Mouse (Mus musculus) common myeloid progenitor, adult 5-6 weeks (primary cell): ENCODE data around the gene Stk11. TPM values are rescaled to one million over a fixed set of nuclear protein-coding genes. Genes with fewer than 3 reads are reported as not detected.
"Not testable (repeated sequence)": the region's sequence is repeated elsewhere in the genome, so short reads cannot be mapped to it uniquely, and the experiment has no call there.

Experiments
- ATAC-seq: replicated peaks from 2 replicates; pipeline ENCODE4 v1.8.0; 2016; ENCODE audit warnings: low read depth, mild to moderate bottlenecking, moderate TSS enrichment, inconsistent platforms; ENCODE audit not compliant: poor library complexity, severe bottlenecking
- total RNA-seq: library from RNA; stranded (forward); fragments of 200-1000, 187-1606 nt; gene quantifications from 2 replicates; pipeline ENCODE4 v1.2.3, GENCODE M21; 2017

Stk11 gene
- total RNA-seq, 1 experiment from 2014 or later = 139 TPM

DNA sequence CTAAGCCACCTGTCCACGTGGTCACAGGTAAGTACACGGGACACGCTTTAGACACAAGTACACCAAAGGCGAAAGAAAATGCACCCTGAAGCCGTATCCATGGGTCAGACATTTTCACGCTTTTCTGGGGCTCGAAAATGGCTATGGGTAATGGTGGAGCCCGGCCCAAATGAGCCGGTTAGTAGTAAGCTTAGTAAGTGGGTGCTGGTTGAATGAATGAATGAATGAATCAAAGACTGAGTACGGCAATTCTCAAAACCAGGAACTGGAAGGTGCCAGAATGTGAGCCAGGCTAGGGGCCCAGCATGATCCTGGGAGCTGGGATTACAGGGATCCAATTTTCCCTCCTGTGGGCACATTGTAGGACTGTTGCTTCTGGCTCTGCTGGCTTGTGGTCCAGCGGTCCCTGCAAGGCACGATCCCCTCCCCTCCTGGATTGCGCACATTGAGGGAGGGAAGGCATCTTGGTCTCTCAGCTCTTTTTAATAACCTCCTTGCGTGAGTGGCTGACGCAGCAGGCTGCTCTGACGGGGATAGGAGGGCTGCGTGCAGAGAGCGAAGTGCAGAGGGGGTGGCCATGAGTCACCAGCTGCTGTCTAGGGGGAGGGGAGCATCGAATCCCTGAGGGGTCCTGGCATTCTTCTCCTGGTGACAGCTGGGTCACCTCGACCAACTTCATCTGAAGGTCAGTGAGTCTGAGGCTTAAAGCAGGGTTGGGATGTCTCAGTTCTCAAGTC lies 50.0 kb downstream of the Stk11 start, which contains the start of gene Cirbp:
Gene Cirbp, plus strand, starts transcription at position 594 of the 737 bp plus-strand sequence.
- ATAC-seq = no peak

DNA sequence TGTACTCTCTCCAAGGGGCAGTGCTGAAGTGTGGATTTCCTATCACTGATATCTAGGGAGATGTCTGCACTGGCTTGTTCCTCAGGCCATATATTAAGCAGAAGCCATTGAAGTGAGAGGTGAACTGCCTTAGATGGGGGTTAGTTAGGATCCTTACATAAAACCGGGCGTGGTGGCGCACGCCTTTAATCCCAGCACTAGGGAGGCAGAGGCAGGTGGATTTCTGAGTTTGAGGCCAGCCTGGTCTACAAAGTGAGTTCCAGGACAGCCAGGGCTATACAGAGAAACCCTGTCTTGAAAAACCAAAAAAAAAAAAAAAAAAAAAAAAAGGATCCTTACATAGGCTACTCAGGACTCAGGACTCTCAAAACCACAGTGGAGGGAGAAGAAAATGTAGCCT lies 50.5 kb downstream of the Stk11 start:
- not testable (repeated sequence) for ATAC-seq

DNA sequence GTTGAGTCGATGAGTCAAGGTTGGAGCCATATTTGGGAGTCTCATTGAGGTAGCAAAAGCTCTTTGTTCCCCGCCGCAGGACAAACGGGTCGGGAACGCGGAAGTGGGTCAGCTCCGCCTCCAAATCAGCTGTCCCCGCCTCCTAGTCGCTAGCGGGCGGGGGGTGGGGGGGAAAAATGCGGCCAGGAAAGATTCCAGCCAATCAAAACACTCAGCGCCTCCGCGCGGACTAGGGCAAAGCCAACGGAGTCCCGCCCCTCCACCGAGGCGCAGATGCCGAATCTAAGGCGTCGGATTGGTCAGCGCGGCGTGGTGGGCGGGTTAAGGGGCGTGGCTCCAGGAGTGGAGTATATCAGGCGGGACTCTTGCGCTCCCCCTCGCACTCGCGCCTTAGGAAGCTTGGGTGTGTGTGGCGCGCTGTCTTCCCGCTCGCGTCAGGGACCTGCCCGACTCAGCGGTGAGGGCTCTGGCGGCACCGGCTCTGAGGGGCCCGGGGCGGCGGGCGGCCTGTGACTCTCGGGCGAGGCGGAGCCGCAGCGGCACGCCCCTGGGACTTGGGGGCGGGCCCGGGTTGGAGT lies 51.9 kb downstream of the Stk11 start:
- peak; percentile 70 for ATAC-seq

DNA sequence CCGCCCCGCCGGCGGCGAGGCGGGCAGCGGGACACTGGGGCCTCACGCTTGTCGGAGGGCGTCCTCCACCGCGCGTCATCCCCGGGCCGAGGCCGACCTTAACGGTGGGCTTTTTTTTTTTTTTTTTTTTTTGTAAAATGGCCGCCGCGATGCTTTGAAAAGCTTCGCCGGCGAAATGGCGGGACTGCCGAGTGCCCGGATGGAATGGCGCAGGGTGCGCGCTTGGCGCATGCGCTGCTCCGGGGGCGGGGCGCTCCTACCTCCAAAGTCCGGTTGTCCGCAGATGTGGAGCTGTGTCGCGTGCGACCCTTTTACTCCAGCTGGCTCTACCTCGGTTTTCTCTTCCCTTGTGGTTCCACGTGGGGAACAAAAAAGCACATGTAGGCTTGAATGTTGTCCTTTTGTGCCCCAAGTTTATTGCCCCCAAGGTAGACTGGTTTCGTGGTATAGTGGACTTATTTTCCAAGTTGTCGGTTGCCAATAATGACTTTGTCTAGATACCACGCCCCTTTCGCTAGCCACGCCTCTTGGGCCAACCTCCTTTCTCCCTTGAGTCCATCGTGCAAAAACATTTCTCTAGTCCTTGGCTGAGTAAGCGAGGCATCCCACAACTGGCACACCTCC lies 52.5 kb downstream of the Stk11 start:
- ATAC-seq = peak; percentile 27

DNA sequence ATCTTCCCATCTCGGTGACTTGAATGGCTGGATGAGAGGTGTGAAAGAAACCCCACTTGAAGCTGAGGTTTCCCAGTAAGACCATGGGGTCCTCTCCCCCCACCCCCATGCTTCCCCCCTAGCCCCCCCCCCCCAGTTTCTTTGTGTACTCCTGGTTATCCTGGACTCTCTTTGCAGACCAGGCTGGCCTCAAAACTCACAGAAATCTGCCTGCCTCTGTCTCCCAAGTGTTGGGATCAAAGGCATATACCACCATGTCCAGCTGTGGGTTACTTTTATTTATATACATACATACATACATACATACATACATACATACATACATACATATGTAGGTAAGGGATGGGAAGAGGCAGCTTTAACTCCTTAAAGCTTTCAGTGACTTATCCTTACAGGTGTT lies 53.5 kb downstream of the Stk11 start:
- ATAC-seq = no peak

DNA sequence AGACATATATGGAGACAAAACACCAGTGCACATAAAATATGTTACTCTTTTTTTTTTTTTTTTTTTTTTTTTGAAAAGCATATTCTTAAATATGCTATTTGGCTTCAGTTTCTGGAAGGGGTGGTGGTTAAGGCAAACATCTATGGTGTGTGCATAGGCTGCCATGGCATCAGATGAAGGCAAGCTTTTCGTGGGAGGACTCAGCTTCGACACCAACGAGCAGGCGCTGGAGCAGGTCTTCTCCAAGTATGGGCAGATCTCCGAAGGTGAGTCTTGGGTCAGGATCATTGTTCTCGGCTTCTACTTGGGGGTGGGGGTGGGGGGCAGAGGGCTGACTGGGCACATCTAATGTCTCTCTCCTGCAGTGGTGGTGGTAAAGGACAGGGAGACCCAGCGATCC lies 54.0 kb downstream of the Stk11 start:
- no peak for ATAC-seq

DNA sequence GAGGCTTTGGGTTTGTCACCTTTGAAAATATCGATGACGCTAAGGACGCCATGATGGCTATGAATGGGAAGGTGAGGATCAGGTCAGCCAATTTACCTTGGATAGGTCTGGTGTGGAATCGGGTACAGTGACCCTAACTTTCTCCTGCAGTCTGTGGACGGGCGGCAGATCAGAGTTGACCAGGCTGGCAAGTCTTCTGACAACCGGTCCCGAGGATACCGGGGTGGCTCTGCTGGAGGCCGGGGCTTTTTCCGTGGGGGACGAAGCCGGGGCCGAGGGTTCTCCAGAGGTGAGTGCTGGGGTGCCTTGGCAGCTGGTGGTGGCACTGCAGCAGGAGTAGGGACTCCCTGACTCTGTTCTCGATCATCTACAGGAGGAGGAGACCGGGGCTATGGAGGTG lies 54.4 kb downstream of the Stk11 start:
- no peak for ATAC-seq

DNA sequence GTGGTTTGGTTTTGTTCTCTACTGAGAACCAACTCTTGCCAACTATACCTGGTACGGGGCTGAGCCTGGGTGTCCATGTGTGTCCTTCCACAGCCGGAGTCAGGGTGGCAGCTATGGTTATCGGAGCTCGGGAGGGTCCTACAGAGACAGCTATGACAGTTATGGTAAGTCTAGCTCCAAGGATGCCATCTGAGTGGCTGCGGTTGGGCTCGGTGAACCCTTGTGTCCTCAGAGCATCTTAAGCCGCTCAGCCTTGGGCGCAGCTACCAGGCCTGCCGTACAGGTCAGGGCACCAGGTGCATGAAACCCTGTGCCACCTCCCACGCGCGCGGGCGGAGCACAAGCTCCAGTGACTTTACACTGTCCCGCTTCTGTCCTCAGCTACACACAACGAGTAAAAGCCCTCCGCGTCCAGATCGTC lies 55.0 kb downstream of the Stk11 start:
- ATAC-seq = no peak

DNA sequence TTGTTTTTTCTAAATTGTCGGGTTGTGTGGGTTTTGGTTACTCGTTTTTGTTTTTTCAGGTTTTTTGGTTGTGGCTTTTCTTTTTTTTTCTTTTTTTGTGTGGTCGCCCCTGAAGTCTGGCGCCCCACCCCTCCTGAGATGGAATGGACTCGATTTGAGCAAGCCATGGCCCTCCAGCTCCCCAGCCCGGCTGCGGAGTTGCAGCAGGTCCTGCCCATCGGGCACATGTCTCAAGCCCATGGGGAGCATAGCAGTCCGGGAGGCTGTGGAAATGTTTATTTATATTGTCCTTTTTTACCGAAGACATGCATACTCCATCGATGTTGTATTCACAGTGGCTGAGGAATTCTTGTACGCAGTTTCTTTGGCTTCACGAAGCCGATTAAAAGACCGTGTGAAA lies 55.6 kb downstream of the Stk11 start:
- no peak for ATAC-seq

DNA sequence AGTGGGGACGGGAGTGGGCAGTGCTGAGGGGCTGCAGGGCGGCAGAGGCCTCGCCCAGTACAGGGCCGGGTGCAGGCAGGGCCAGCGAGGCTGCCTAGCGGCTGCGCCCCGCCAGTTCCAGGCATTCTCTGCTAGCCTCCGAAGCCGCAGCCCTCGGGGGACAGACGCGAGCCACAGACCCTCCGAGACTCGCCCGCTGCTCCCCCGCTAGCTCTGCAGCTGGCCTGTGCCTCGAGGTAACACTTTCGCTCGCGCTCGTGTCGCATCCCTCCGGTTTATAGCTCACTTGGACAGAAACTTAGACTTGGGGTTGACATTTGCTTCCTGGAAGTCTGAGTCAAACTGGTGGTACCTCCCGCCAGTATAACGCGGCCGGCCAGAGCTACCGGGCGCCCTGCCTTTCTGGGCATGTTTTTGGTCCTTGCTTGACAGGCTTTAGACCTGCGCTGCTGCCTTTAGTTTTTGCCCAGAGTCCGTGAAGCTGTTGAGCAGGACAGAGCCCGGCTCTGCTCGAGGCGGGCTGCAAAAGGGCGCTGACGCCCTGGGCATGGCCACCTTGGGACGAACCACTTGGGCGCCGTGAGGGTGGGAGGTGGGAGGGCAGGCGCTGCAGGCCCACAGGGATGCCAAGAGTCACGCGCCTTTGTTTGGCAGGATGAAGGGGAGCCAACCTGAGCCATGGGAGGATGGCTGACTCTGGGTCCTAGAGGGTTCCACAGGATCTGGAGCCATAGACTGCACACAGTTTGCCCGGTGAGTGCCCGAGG lies 56.3 kb downstream of the Stk11 start:
- ATAC-seq = no peak

DNA sequence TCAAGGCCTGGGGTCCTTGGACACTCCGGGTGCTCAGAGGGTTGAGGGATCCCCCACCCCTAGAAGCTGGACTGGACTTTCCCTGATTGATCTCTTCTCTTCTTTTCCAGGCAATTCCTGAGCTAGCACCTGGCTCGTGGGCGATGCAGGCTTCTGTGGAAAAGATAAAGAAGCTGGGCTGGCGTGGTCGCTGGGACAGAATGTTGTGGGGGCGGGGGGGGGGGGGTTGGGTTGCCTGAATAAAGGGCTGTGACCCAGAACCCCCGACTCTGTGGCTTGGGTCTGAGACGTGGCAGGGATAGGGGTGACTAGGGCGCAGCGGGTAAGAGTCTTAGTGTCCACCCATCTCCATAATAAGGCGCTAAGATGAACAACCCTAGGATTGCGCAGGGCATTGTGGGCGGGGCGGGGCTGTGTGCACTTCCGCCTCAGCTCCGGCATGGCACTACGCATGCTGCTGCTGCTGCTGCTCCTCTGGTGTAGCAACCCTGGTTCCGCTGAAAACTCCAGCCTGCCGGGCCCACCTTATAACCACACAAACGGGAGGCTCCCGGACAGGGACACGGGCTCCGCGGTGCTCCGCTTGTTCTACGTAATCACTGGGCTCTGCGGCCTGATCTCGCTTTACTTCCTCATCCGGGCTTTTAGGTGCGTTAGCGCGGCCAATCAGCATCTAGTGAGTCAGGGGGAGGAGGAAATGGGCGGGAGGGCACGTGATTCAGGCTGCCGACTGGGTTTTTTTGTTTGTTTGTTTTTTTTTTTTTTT lies 57.1 kb downstream of the Stk11 start, which contains the start of gene 1600002K03Rik:
Gene 1600002K03Rik, plus strand, starts transcription at position 418 of the 766 bp plus-strand sequence.
- ATAC-seq = peak; percentile 74

DNA sequence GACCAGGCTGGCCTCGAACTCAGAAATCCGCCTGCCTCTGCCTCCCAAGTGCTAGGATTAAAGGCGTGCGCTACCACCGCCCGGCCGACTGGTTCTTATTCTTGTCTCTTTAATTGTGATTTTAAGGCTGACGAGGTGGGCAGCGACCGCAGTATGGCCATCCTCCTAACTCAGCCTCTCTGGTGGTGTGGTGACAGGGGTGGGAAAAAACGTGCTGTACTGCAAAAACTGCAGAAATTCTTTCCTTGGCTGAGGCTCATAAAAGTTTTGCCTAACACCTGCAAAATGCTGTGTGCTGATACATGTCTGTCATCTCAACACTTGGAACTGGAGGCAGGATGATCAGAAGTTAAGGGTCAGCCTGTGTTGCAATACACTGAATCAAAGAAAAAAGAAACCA lies 57.8 kb downstream of the Stk11 start:
- ATAC-seq = no peak

DNA sequence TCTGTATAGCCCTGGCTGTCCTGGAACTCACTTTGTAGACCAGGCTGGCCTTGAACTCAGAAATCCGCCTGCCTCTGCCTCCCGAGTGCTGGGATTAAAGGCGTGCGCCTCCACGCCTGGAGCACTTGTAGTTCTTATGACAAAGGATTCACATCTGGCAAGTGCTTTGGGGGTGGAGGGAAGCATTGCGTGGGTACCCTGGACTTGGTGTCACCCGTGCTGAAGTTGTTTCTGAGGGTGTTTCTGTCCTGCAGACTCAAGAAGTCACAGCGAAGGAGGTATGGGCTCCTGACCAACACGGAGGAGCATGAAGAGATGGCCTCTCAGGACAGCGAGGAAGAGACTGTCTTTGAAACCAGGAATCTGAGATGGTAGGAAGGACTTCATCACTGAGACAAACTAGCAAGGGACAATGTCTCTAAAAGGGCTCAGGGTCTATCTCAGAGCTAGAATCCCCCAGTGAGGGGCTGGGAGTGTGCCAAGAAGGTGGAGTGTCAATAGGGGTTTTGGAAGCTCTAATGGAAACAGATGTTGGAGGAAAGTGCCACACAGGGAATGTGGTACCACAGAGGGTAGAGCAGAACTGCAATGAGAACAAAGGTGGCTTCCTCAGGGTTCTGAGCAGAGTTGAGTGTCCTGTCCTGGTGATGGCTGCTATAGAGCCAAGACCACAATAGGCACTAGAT lies 58.5 kb downstream of the Stk11 start:
- no peak for ATAC-seq

DNA sequence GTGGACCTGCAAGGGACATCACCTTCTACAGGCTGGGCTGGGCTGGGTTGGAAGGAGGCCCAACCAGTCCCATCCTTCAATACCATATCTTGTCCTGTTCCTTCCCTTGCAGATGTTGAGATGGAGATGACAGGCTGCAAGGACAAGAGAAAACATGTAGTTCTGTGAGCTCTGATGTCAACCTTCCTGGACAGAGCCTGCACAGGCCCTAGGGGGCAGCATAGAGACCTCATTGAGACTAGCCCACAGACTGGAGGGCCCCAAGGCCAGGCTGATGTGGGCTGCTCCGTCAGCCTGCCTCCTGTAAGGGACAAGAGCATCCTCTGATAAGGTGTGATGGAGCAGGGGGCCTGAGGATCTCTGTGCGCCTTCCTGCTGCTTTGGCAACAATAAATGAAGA lies 59.1 kb downstream of the Stk11 start:
- peak; percentile 34 for ATAC-seq

DNA sequence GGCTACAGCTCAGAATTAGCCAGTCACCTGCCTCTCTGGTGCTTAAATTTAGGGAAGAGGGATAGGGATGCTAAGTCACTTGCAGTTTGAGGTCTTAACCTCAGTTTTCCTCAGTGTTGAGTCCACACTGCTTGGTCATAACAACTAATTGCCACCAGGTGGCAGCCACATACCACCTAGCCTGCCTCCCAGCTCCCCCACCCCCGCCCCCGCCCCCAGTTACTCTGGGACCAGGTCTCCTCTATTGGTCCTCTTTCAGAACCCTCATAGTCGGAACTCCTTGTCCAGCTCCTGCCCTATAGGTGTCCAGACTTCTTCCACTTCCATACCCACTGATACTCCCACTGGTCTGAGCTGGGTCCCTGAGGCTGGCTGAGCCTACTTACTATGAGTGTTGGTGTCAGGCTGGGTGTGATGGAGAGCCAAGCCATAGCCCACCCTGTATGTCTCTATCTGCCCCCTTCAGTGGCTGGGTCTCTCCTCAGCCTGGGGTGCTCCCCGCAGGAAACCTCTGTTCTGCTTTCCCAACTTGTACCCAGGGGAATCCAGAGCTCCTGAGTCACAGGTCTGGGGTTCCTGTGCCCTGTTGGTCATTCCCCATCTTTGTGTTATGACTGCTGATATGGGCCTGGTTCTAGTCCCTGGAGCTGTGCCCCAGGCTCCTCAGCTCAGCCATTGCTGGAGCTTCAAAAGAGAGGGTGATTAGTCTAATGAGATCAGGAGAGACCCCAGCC lies 60.1 kb downstream of the Stk11 start:
- ATAC-seq = 0 out of 2 replicates have a peak, but pooled peaks have one; percentile 26

DNA sequence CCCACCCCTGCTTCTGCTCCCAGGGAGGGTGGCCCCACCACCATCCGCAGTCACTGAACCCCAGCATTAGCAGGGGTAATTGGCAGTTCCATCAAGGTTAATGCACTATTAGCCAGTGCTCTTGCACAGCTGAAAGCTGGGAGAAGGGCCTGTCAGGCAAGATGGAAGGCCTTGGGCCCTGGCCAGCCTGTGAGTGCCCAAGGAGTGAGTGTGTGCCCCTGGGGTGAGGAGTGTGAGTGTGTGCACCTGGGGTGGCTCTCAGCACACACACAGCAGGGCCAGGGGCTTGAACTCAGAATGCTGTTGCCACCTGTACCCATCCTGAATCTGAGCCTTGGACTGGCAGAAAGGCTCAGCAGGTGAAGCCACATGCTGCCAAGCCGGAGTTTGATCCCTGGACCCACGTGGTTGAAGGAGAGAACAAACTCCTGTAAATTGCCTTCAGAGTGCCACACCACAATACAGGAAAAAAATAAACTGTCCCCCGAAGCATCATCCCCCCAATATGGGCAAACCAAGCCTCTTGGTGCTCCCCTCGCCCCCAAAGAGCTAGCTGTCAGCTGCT lies 60.7 kb downstream of the Stk11 start:
- ATAC-seq = no peak

DNA sequence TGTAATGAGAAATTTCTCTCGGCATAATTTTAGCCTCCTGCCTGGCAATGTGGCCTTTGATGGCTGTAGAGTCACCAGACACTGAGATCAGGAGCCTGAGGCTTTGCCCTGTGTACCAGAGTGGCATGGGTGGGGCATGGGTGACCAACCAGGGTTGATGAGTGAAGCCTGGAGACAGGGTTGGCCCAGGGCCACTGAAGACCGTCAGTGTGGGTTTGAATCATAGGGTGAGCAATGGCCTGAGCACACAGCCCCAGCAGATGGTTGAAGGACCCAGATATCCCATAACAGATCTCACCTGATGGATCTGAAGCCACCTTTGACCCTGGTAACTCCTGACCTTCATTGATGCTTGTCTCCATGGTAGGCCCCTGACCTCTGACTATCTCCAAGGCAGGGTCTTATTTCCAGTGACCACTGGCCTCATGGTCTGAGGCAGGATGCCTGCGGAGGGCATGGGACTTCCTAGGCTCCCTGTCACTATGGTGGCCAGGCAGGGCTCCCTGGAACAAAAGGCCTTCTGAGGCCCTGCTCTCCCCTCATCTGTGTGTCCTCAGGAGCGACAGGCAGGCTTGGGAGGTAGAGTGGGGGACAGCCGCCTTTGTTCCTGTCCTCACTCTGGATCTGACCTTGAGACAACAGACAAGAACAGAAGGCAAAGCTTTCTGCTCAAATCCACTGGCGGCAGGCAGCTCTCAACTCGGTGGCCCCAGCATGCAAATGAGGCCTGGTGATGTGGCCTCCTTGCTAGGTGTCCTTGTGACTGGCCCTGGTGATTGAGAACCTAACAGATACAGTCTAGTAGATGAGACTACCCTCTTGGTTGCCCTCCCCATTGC lies 62.1 kb downstream of the Stk11 start:
- ATAC-seq = no peak
